Mouse (Mus musculus): ENCODE data around the gene Rangap1.

- TF ChIP-seq TAL1 (IDR thresholded peaks at IDR 0.05; ENCODE audit: low read length) (no peak), GATA1 (IDR thresholded peaks at IDR 0.05; ENCODE audit: low read length) (no peak)
Measured at GRCm38 (mm10) chr15:81761381-81761780, 16.1 kb upstream of the Rangap1 start.
